Mouse (Mus musculus): ENCODE measurements at regions not wholly inside any gene's neighbourhood (a gene's known extent, or its start where the extent isn't known, plus 50 kb on each side); places are given as distances from the start of the nearest gene placed in this dataset.
A peak's percentile ranks its signal among the peaks of the same experiment; 100 is the strongest.

DNA sequence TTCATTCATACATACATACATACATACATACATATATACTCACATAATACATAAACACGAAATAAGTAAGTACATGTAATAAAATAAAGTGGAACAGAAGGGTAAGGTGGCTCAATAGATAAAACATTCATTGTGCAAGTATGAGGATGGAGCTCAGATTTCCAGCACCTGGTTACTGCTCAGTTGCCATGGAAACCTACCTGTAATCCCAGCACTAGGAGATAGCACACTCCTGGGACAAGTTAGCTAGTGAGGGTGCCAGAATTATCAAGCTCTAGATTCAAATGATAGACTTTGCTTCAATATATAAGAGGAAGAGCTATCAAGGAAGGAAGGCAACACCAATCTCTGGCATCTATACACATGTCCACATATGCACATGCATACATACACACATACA lies 184.8 kb upstream of the Tcf21 start:
- Histone ChIP-seq H3K9me3 (ENCODE audit: control insufficient read depth, low read depth, low read length) (no peaks in the 10 kb centered on the region), H3K27me3 (ENCODE audit: control insufficient read depth, insufficient read depth, low read length) (no peaks in the 10 kb centered on the region), H3K4me2 (replicated peaks; ENCODE audit: low read depth, low read length) (no peak overlapping the region), H3K4me1 (ENCODE audit: control insufficient read depth, insufficient read depth, low read length) (no peaks in the 10 kb centered on the region), H3K9ac (replicated peaks; ENCODE audit: low read depth, low read length) (no peak overlapping the region), H3K4me3 (ENCODE audit: low read depth, low read length) (no peak overlapping the region), H3K27ac (ENCODE audit: low read length) (no peak overlapping the region), H3K36me3 (ENCODE audit: control insufficient read depth, insufficient read depth, low read length) (no peaks in the 10 kb centered on the region)
- no peak for ATAC-seq (ENCODE audit: insufficient number of reproducible peaks, insufficient read depth, low FRiP score, low read depth)
- WGBS: 81% methylated on average over 1 of the region's 1 CpGs

DNA sequence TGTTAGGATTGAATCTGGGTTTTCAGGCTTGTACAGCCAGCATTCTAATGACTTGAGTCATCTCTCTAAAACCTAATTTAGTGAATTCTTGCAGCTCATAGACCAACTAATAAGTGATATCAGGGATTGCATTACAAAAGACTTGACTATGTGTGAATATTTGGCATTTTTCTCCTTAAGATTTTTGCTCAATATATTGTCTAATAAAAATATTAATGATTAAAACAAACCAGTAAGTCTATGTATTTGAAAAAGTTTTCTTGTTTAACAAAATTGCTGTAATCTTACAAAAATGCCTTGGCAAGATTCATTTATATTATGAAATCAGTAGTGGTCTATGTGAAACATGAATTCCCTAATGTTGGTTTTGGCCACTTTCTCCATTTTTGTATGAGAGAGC lies 183.7 kb upstream of the Tcf21 start:
- Histone ChIP-seq H3K27me3 (ENCODE audit: control insufficient read depth, insufficient read depth, low read length) (no peaks in the 10 kb centered on the region), H3K27ac (ENCODE audit: low read length) (no peak overlapping the region), H3K9ac (replicated peaks; ENCODE audit: low read depth, low read length) (no peak overlapping the region), H3K9me3 (ENCODE audit: control insufficient read depth, low read depth, low read length) (no peaks in the 10 kb centered on the region), H3K4me2 (replicated peaks; ENCODE audit: low read depth, low read length) (no peak overlapping the region), H3K4me3 (ENCODE audit: low read depth, low read length) (no peak overlapping the region), H3K36me3 (ENCODE audit: control insufficient read depth, insufficient read depth, low read length) (no peaks in the 10 kb centered on the region), H3K4me1 (ENCODE audit: control insufficient read depth, insufficient read depth, low read length) (no peaks in the 10 kb centered on the region)
- ATAC-seq (ENCODE audit: insufficient number of reproducible peaks, insufficient read depth, low FRiP score, low read depth): no peak

DNA sequence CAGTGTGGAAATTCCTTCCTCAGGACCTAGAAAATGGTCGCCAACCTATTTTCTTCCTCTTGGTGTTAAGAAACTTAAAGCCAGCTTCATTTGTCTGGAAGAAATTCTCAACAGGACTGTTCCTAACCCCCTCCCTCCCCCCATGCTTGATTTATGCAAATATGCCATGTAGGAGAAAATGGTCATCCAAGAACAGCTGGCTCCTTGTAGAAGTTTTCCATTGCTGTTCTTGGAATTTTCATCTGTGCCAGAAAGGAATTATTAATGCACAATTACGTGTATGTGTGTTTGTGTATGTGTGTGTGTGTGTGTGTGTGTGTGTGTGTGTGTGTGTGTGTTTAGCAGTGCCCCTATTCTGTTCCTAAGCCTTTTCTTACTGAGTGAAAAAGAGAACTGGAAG lies 178.6 kb upstream of the Tcf21 start:
- no peak overlapping the region for H3K4me2 ChIP-seq (replicated peaks; ENCODE audit: low read depth, low read length)
- H3K27ac ChIP-seq (ENCODE audit: low read length): no peak overlapping the region
- no peak for ATAC-seq (ENCODE audit: insufficient number of reproducible peaks, insufficient read depth, low FRiP score, low read depth)
- no peaks in the 10 kb centered on the region for H3K27me3 ChIP-seq (ENCODE audit: control insufficient read depth, insufficient read depth, low read length)
- H3K9ac ChIP-seq (replicated peaks; ENCODE audit: low read depth, low read length): no peak overlapping the region
- H3K9me3 ChIP-seq (ENCODE audit: control insufficient read depth, low read depth, low read length): no peaks in the 10 kb centered on the region
- 75% methylated on average over 2 of the region's 2 CpGs for WGBS
- no peaks in the 10 kb centered on the region for H3K36me3 ChIP-seq (ENCODE audit: control insufficient read depth, insufficient read depth, low read length)
- no peaks in the 10 kb centered on the region for H3K4me1 ChIP-seq (ENCODE audit: control insufficient read depth, insufficient read depth, low read length)
- H3K4me3 ChIP-seq (ENCODE audit: low read depth, low read length): no peak overlapping the region

DNA sequence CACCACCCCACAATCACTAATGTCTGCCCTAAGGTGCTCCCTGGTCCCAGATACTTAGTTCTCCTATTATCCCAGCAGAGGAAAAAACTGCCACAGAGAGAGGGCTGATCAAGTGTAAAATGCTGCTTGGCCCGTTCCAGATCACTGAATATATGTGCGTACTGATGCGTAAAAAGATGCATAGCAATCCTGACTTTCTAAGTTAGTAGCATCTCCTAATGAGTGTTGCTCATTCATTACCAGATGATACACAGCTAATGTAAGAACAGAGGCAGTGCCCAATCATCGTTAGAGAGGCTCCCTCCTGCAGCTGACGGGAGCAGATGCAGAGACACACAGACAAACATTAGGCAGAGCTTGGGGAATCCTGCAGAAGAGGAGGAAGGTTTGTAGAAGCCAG lies 177.6 kb upstream of the Tcf21 start:
- H3K4me1 ChIP-seq (ENCODE audit: control insufficient read depth, insufficient read depth, low read length): no peaks in the 10 kb centered on the region
- H3K36me3 ChIP-seq (ENCODE audit: control insufficient read depth, insufficient read depth, low read length): no peaks in the 10 kb centered on the region
- H3K4me2 ChIP-seq (replicated peaks; ENCODE audit: low read depth, low read length): no peak overlapping the region
- no peak overlapping the region for H3K4me3 ChIP-seq (ENCODE audit: low read depth, low read length)
- 90% methylated on average over 5 of the region's 5 CpGs for WGBS
- H3K9me3 ChIP-seq (ENCODE audit: control insufficient read depth, low read depth, low read length): no peaks in the 10 kb centered on the region
- no peak overlapping the region for H3K9ac ChIP-seq (replicated peaks; ENCODE audit: low read depth, low read length)
- no peak for ATAC-seq (ENCODE audit: insufficient number of reproducible peaks, insufficient read depth, low FRiP score, low read depth)
- no peak overlapping the region for H3K27ac ChIP-seq (ENCODE audit: low read length)
- no peaks in the 10 kb centered on the region for H3K27me3 ChIP-seq (ENCODE audit: control insufficient read depth, insufficient read depth, low read length)

DNA sequence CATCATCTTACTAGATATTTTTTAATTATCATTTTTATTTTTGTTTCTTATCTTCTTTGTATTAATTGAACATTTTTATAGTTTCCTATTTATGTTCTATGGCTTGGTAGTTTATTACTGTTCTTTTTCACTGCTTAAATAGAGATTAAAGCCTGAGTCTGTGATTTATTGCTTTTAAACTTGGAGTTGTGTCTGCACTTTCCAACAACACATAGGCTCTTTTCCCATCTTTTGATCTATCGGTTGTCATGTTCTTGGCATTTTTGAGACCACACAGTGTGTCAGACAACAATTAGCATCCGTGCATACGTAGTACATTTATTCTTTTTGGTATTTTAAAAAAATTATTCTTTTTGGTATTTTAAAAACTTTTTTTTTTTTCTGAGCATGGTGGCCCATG lies 173.2 kb upstream of the Tcf21 start:
- H3K4me2 ChIP-seq (replicated peaks; ENCODE audit: low read depth, low read length): no peak overlapping the region
- ATAC-seq (ENCODE audit: insufficient number of reproducible peaks, insufficient read depth, low FRiP score, low read depth): no peak
- 69% methylated on average over 3 of the region's 3 CpGs for WGBS
- H3K4me3 ChIP-seq (ENCODE audit: low read depth, low read length): no peak overlapping the region
- H3K36me3 ChIP-seq (ENCODE audit: control insufficient read depth, insufficient read depth, low read length): no peaks in the 10 kb centered on the region
- no peaks in the 10 kb centered on the region for H3K4me1 ChIP-seq (ENCODE audit: control insufficient read depth, insufficient read depth, low read length)
- no peak overlapping the region for H3K27ac ChIP-seq (ENCODE audit: low read length)
- H3K9ac ChIP-seq (replicated peaks; ENCODE audit: low read depth, low read length): no peak overlapping the region
- H3K9me3 ChIP-seq (ENCODE audit: control insufficient read depth, low read depth, low read length): no peaks in the 10 kb centered on the region
- H3K27me3 ChIP-seq (ENCODE audit: control insufficient read depth, insufficient read depth, low read length): no peaks in the 10 kb centered on the region

DNA sequence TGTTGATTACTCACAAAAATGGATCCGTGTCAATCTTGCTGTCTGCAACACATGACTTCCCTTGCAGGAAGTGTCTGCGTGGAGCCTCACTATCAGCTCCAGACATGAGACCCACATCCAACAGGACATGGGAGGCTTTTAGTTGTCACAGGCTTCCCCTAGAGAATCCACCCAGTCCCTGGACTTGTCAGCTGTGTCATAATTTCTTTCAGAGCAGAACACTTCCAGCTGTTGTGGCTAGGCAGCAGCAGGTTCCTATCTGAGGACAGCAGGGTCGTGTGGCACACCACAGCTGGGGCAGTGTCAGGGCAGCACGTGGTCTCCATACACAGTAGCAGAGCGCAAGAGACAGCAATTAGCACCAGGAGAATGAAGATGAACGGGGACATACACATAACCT lies 161.8 kb upstream of the Tcf21 start:
- H3K9me3 ChIP-seq (ENCODE audit: control insufficient read depth, low read depth, low read length): no peaks in the 10 kb centered on the region
- no peak overlapping the region for H3K9ac ChIP-seq (replicated peaks; ENCODE audit: low read depth, low read length)
- WGBS: 46% methylated on average over 6 of the region's 6 CpGs
- peak; percentile 58; the same call in 1 of the 2 replicates for ATAC-seq (ENCODE audit: insufficient number of reproducible peaks, insufficient read depth, low FRiP score, low read depth)
- no peak overlapping the region for H3K4me2 ChIP-seq (replicated peaks; ENCODE audit: low read depth, low read length)
- H3K36me3 ChIP-seq (ENCODE audit: control insufficient read depth, insufficient read depth, low read length): no peaks in the 10 kb centered on the region
- no peak overlapping the region for H3K4me3 ChIP-seq (ENCODE audit: low read depth, low read length)
- no peaks in the 10 kb centered on the region for H3K27me3 ChIP-seq (ENCODE audit: control insufficient read depth, insufficient read depth, low read length)
- no peaks in the 10 kb centered on the region for H3K4me1 ChIP-seq (ENCODE audit: control insufficient read depth, insufficient read depth, low read length)
- no peak overlapping the region for H3K27ac ChIP-seq (ENCODE audit: low read length)

DNA sequence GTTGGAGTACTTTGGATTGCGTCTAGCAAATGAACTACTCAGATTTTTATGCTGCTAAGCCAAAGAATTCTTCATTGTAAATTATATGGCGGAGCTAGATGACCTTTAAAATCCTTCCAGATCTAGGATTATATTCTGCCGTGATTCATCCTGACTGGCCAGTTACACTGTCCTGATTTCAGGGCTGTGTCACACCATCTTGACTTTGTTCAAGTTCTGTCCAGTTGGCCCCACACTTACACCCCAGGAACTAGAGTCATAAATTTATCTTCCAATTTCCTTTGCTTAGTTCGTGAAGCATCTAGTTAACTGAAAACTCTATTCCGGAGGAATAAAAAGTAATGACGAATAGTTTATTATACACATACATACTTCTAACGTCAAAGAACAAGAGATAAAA lies 158.5 kb upstream of the Tcf21 start:
- H3K9ac ChIP-seq (replicated peaks; ENCODE audit: low read depth, low read length): no peak overlapping the region
- 65% methylated on average over 7 of the region's 7 CpGs for WGBS
- H3K27ac ChIP-seq (ENCODE audit: low read length): no peak overlapping the region
- no peaks in the 10 kb centered on the region for H3K36me3 ChIP-seq (ENCODE audit: control insufficient read depth, insufficient read depth, low read length)
- H3K4me1 ChIP-seq (ENCODE audit: control insufficient read depth, insufficient read depth, low read length): no peaks in the 10 kb centered on the region
- H3K9me3 ChIP-seq (ENCODE audit: control insufficient read depth, low read depth, low read length): no peaks in the 10 kb centered on the region
- no peaks in the 10 kb centered on the region for H3K27me3 ChIP-seq (ENCODE audit: control insufficient read depth, insufficient read depth, low read length)
- no peak overlapping the region for H3K4me2 ChIP-seq (replicated peaks; ENCODE audit: low read depth, low read length)
- H3K4me3 ChIP-seq (ENCODE audit: low read depth, low read length): no peak overlapping the region
- no peak for ATAC-seq (ENCODE audit: insufficient number of reproducible peaks, insufficient read depth, low FRiP score, low read depth)

DNA sequence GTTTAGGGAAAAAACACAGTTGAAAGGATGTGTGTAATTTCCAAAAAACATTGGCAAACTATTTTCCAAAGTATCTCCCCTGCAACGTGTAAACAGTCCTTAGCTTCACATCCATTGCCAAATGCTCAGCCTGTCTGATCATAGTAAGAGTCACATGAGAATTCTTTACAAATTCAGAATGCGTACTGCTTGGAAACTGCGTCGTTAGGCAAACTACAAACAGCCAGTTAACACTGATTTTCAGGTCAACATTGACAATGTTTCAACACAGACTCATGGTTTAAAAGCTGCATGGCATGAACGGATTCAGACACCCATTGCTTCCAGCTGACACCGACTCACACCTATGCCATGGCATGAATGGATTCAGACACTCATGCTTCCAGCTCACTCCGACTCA lies 137.0 kb upstream of the Tcf21 start:
- Histone ChIP-seq H3K9me3 (ENCODE audit: control insufficient read depth, low read depth, low read length) (no peaks in the 10 kb centered on the region), H3K4me1 (ENCODE audit: control insufficient read depth, insufficient read depth, low read length) (peaks cover 11% of the 10 kb centered on the region; the same call in 1 of the 2 replicates), H3K9ac (replicated peaks; ENCODE audit: low read depth, low read length) (no peak overlapping the region), H3K4me2 (replicated peaks; ENCODE audit: low read depth, low read length) (no peak overlapping the region), H3K36me3 (ENCODE audit: control insufficient read depth, insufficient read depth, low read length) (no peaks in the 10 kb centered on the region), H3K4me3 (ENCODE audit: low read depth, low read length) (no peak overlapping the region), H3K27me3 (ENCODE audit: control insufficient read depth, insufficient read depth, low read length) (no peaks in the 10 kb centered on the region), H3K27ac (ENCODE audit: low read length) (no peak overlapping the region; the same call in 1 of the 2 replicates)
- ATAC-seq (ENCODE audit: insufficient number of reproducible peaks, insufficient read depth, low FRiP score, low read depth): no peak
- WGBS: 70% methylated on average over 7 of the region's 7 CpGs

DNA sequence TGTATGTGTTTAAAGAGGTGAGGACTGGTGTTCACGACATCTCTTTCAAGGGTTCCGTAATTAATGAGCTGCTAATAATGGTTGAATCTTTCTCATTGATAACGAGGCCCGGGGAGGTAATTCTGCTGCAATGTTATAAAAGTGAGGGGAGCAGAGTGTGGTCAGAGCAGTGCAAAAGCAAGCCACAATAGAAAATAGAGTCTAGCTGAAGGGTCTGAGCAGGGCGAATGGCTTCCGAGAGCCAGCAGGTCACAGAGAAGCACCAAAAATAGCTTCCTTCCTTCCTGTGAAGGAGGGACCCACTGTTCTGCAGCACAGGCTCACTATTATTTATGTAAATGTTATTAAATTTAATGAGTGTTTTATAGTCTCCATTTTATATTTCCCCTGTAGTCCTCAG lies 133.3 kb upstream of the Tcf21 start:
- H3K27ac ChIP-seq (ENCODE audit: low read length): no peak overlapping the region
- H3K27me3 ChIP-seq (ENCODE audit: control insufficient read depth, insufficient read depth, low read length): no peaks in the 10 kb centered on the region
- H3K4me3 ChIP-seq (ENCODE audit: low read depth, low read length): no peak overlapping the region
- no peak overlapping the region for H3K9ac ChIP-seq (replicated peaks; ENCODE audit: low read depth, low read length)
- H3K9me3 ChIP-seq (ENCODE audit: control insufficient read depth, low read depth, low read length): no peaks in the 10 kb centered on the region
- peaks cover 11% of the 10 kb centered on the region; the same call in 1 of the 2 replicates for H3K4me1 ChIP-seq (ENCODE audit: control insufficient read depth, insufficient read depth, low read length)
- no peak for ATAC-seq (ENCODE audit: insufficient number of reproducible peaks, insufficient read depth, low FRiP score, low read depth)
- H3K4me2 ChIP-seq (replicated peaks; ENCODE audit: low read depth, low read length): no peak overlapping the region
- 47% methylated on average over 6 of the region's 6 CpGs for WGBS
- no peaks in the 10 kb centered on the region for H3K36me3 ChIP-seq (ENCODE audit: control insufficient read depth, insufficient read depth, low read length)
